Mouse (Mus musculus) gastrocnemius, adult 2 months (tissue): ENCODE data around the gene Fnbp4. TPM values are rescaled to one million over a fixed set of nuclear protein-coding genes. Genes with fewer than 3 reads are reported as not detected.
A peak's percentile ranks its signal among the peaks of the same experiment; 100 is the strongest.

Experiments used
- DNase-seq: peaks from one replicate; pipeline ENCODE4 v3.0.0; 2022
- H3K27ac ChIP-seq: fragments of 200-600 bp; 2 replicates; pipeline ENCODE4 v1.8.1; 2022; ENCODE audit warnings: mild to moderate bottlenecking
- H3K4me3 ChIP-seq: fragments of 200-600 bp; 2 replicates; pipeline ENCODE4 v1.8.1; 2022; ENCODE audit warnings: mild to moderate bottlenecking, moderate library complexity
- CTCF ChIP-seq: fragments of 200-600 bp; IDR thresholded peaks from 2 replicates; pipeline ENCODE4 v1.8.1; 2022; ENCODE audit warnings: antibody characterized with exemption, mild to moderate bottlenecking, moderate library complexity
- intact Hi-C: fragments of 180-260 bp; cut with DNase I; formaldehyde crosslinking; loops from one replicate; pipeline ENCODE4 v1.15.1; 2025
- long read RNA-seq, 2 experiments: library from polyadenylated mRNA; stranded (forward); transcript quantifications; one replicate each; pipeline ENCODE4 v2.0.0; 2021
- total RNA-seq, 2 experiments: library from RNA; stranded (reverse); gene quantifications; 2 replicates each; pipeline ENCODE4 v1.2.3; 2021

Fnbp4 gene
- 10 to 100 TPM; 17.9 to 19.7 TPM for total RNA-seq
- long read RNA-seq, experiment 1, full-length matches to known transcripts, result 2 of 8 reads
- long read RNA-seq, experiment 1, partial matches to known transcripts, result 0 of 8 reads
- long read RNA-seq, experiment 1, other reads (novel, unspliced or antisense), result 6 of 8 reads
- long read RNA-seq, experiment 2, full-length matches to known transcripts, result 3 of 5 reads
- long read RNA-seq, experiment 2, partial matches to known transcripts, result 2 of 5 reads
- long read RNA-seq, experiment 2, other reads (novel, unspliced or antisense), result 0 of 5 reads

- peak within 1 kb of the TSS; percentile 81 for H3K4me3 ChIP-seq
- H3K27ac ChIP-seq, result peak within 1 kb of the TSS; percentile 95
- intact Hi-C loops, result no loop called here
- DNase-seq, result peak; percentile 98
- TF ChIP-seq CTCF, result no peak
These were observed at the start of gene Fnbp4 for GRCm38 (mm10) chr2:90745053-90745678. Gene Fnbp4, plus strand, starts transcription at chr2:90745370.

GRCm38 (mm10) chr2:90700943-90701342 is 44.2 kb upstream of the Fnbp4 start:
- no peak for DNase-seq
- no peak for TF ChIP-seq CTCF
- intact Hi-C loops, result loop anchor here (5.0 kb wide), 1 partner anchor 76 kb away; no protein-coding TSS in a partner anchor
- Histone ChIP-seq H3K4me3 (no peak overlapping the region), H3K27ac (no peak overlapping the region)

GRCm38 (mm10) chr2:90708548-90708947 is 36.6 kb upstream of the Fnbp4 start:
- DNase-seq, result no peak
- no peak overlapping the region for H3K4me3 ChIP-seq
- TF ChIP-seq CTCF, result no peak
- H3K27ac ChIP-seq, result no peak overlapping the region
- intact Hi-C loops, result no loop called here

GRCm38 (mm10) chr2:90715555-90716092 is 29.5 kb upstream of the Fnbp4 start:
- intact Hi-C loops, result no loop called here
- DNase-seq, result no peak
- no peak overlapping the region for H3K4me3 ChIP-seq
- TF ChIP-seq CTCF, result no peak
- H3K27ac ChIP-seq, result no peak overlapping the region

- H3K4me3 ChIP-seq, result no peak overlapping the region
- no peak for DNase-seq
- intact Hi-C loops, result no loop called here
- no peak overlapping the region for H3K27ac ChIP-seq
- no peak for TF ChIP-seq CTCF
These were observed 27.8 kb upstream of the Fnbp4 start for GRCm38 (mm10) chr2:90717366-90717765.

GRCm38 (mm10) chr2:90717948-90718347 is 27.2 kb upstream of the Fnbp4 start:
- intact Hi-C loops, result no loop called here
- no peak overlapping the region for H3K27ac ChIP-seq
- H3K4me3 ChIP-seq, result no peak overlapping the region
- no peak for TF ChIP-seq CTCF
- DNase-seq, result no peak

GRCm38 (mm10) chr2:90726818-90727217 is 18.4 kb upstream of the Fnbp4 start:
- intact Hi-C loops, result no loop called here
- no peak for TF ChIP-seq CTCF
- no peak overlapping the region for H3K4me3 ChIP-seq
- no peak for DNase-seq
- H3K27ac ChIP-seq, result no peak overlapping the region

- H3K4me3 ChIP-seq, result no peak overlapping the region
- intact Hi-C loops, result no loop called here
- DNase-seq, result no peak
- H3K27ac ChIP-seq, result no peak overlapping the region
- TF ChIP-seq CTCF, result no peak
These were observed 9.8 kb upstream of the Fnbp4 start for GRCm38 (mm10) chr2:90735326-90735725.

- no peak overlapping the region for H3K27ac ChIP-seq
- intact Hi-C loops, result no loop called here
- no peak for DNase-seq
- no peak for TF ChIP-seq CTCF
- H3K4me3 ChIP-seq, result no peak overlapping the region
These were observed 6.4 kb upstream of the Fnbp4 start for GRCm38 (mm10) chr2:90738801-90739200.

- no peak overlapping the region for H3K27ac ChIP-seq
- no peak for DNase-seq
- TF ChIP-seq CTCF, result no peak
- intact Hi-C loops, result no loop called here
- H3K4me3 ChIP-seq, result no peak overlapping the region
These were observed 5.8 kb upstream of the Fnbp4 start for GRCm38 (mm10) chr2:90739327-90739726.

- H3K4me3 ChIP-seq, result no peak overlapping the region
- TF ChIP-seq CTCF, result no peak
- intact Hi-C loops, result no loop called here
- no peak overlapping the region for H3K27ac ChIP-seq
- DNase-seq, result no peak
These were observed 5.2 kb upstream of the Fnbp4 start for GRCm38 (mm10) chr2:90739921-90740320.

GRCm38 (mm10) chr2:90744285-90745052 is 701 bp upstream of the Fnbp4 start:
- intact Hi-C loops, result no loop called here

More at GRCm38 (mm10) chr2:90744285-90745052, 701 bp upstream of the Fnbp4 start:
- H3K4me3 ChIP-seq, result peak overlapping the region; percentile 81
- peak overlapping the region; percentile 94 for H3K27ac ChIP-seq
- no peak for TF ChIP-seq CTCF
- peak; percentile 22 for DNase-seq
